Mouse (Mus musculus): ENCODE data around the gene Pkdrej. TPM values are rescaled to one million over a fixed set of nuclear protein-coding genes. Genes with fewer than 3 reads are reported as not detected.
"Not testable (repeated sequence)": the region's sequence is repeated elsewhere in the genome, so short reads cannot be mapped to it uniquely, and the experiment has no call there.

Pkdrej gene
- polyA plus RNA-seq, 1 experiment from 2014 or later, result 0.18 TPM

- no peaks in the 10 kb centered on the region for H3K27me3 ChIP-seq (ENCODE audit: control insufficient read depth, insufficient read depth, low read length)
- H3K27ac ChIP-seq (ENCODE audit: low read depth, low read length), result no peak overlapping the region
- H3K4me1 ChIP-seq (ENCODE audit: control insufficient read depth, insufficient read depth, low read length), result no peaks in the 10 kb centered on the region
- no peak overlapping the region for H3K4me2 ChIP-seq (replicated peaks; ENCODE audit: low read depth, low read length)
- H3K9me3 ChIP-seq (ENCODE audit: control insufficient read depth, low read length), result 0 out of 2 replicates have a peak, but pooled peaks cover 2% of the 10 kb centered on the region
- H3K9ac ChIP-seq (ENCODE audit: low read depth, low read length), result no peak overlapping the region
- no peak for ATAC-seq (ENCODE audit: low FRiP score, low TSS enrichment)
- no peak overlapping the region for H3K4me3 ChIP-seq (ENCODE audit: low read length)
- 87% methylated on average over 3 of the region's 3 CpGs for WGBS
- H3K36me3 ChIP-seq (ENCODE audit: control insufficient read depth, insufficient read depth, low read length), result no peaks in the 10 kb centered on the region
These were observed 37.2 kb downstream of the Pkdrej start for GRCm38 (mm10) chr15:85784341-85784740.

GRCm38 (mm10) chr15:85783146-85783545 is 38.4 kb downstream of the Pkdrej start:
- no peak overlapping the region for H3K27ac ChIP-seq (ENCODE audit: low read depth, low read length)
- no peaks in the 10 kb centered on the region for H3K4me1 ChIP-seq (ENCODE audit: control insufficient read depth, insufficient read depth, low read length)
- H3K4me2 ChIP-seq (replicated peaks; ENCODE audit: low read depth, low read length), result no peak overlapping the region
- no peak overlapping the region for H3K9ac ChIP-seq (ENCODE audit: low read depth, low read length)
- H3K9me3 ChIP-seq (ENCODE audit: control insufficient read depth, low read length), result 0 out of 2 replicates have a peak, but pooled peaks cover 2% of the 10 kb centered on the region
- no peaks in the 10 kb centered on the region for H3K27me3 ChIP-seq (ENCODE audit: control insufficient read depth, insufficient read depth, low read length)
- ATAC-seq (ENCODE audit: low FRiP score, low TSS enrichment), result no peak
- 86% methylated on average over 4 of the region's 4 CpGs for WGBS
- H3K36me3 ChIP-seq (ENCODE audit: control insufficient read depth, insufficient read depth, low read length), result no peaks in the 10 kb centered on the region
- H3K4me3 ChIP-seq (ENCODE audit: low read length), result no peak overlapping the region

GRCm38 (mm10) chr15:85778891-85779290 is 42.6 kb downstream of the Pkdrej start:
- H3K27me3 ChIP-seq (ENCODE audit: control insufficient read depth, insufficient read depth, low read length); H3K9ac ChIP-seq (ENCODE audit: low read depth, low read length); ATAC-seq (ENCODE audit: low FRiP score, low TSS enrichment); H3K4me3 ChIP-seq (ENCODE audit: low read length); H3K36me3 ChIP-seq (ENCODE audit: control insufficient read depth, insufficient read depth, low read length); H3K4me2 ChIP-seq (replicated peaks; ENCODE audit: low read depth, low read length); H3K9me3 ChIP-seq (ENCODE audit: control insufficient read depth, low read length); H3K4me1 ChIP-seq (ENCODE audit: control insufficient read depth, insufficient read depth, low read length); H3K27ac ChIP-seq (ENCODE audit: low read depth, low read length): not testable (repeated sequence)
- 88% methylated on average over 6 of the region's 6 CpGs for WGBS

GRCm38 (mm10) chr15:85776771-85777170 is 44.8 kb downstream of the Pkdrej start:
- no peaks in the 10 kb centered on the region for H3K4me1 ChIP-seq (ENCODE audit: control insufficient read depth, insufficient read depth, low read length)
- H3K36me3 ChIP-seq (ENCODE audit: control insufficient read depth, insufficient read depth, low read length), result no peaks in the 10 kb centered on the region
- no peak for ATAC-seq (ENCODE audit: low FRiP score, low TSS enrichment)
- H3K27ac ChIP-seq (ENCODE audit: low read depth, low read length), result no peak overlapping the region
- no peaks in the 10 kb centered on the region for H3K9me3 ChIP-seq (ENCODE audit: control insufficient read depth, low read length)
- no peak overlapping the region for H3K4me2 ChIP-seq (replicated peaks; ENCODE audit: low read depth, low read length)
- no peaks in the 10 kb centered on the region for H3K27me3 ChIP-seq (ENCODE audit: control insufficient read depth, insufficient read depth, low read length)
- no peak overlapping the region for H3K4me3 ChIP-seq (ENCODE audit: low read length)
- WGBS, result 85% methylated on average over 5 of the region's 5 CpGs
- no peak overlapping the region for H3K9ac ChIP-seq (ENCODE audit: low read depth, low read length)

GRCm38 (mm10) chr15:85776241-85776640 is 45.3 kb downstream of the Pkdrej start:
- no peak overlapping the region for H3K4me3 ChIP-seq (ENCODE audit: low read length)
- WGBS, result 72% methylated on average over 2 of the region's 2 CpGs
- H3K9me3 ChIP-seq (ENCODE audit: control insufficient read depth, low read length), result no peaks in the 10 kb centered on the region
- H3K4me1 ChIP-seq (ENCODE audit: control insufficient read depth, insufficient read depth, low read length), result no peaks in the 10 kb centered on the region
- H3K27me3 ChIP-seq (ENCODE audit: control insufficient read depth, insufficient read depth, low read length), result no peaks in the 10 kb centered on the region
- ATAC-seq (ENCODE audit: low FRiP score, low TSS enrichment), result no peak
- no peaks in the 10 kb centered on the region for H3K36me3 ChIP-seq (ENCODE audit: control insufficient read depth, insufficient read depth, low read length)
- H3K4me2 ChIP-seq (replicated peaks; ENCODE audit: low read depth, low read length), result no peak overlapping the region
- H3K27ac ChIP-seq (ENCODE audit: low read depth, low read length), result no peak overlapping the region
- no peak overlapping the region for H3K9ac ChIP-seq (ENCODE audit: low read depth, low read length)

GRCm38 (mm10) chr15:85775001-85775400 is 46.5 kb downstream of the Pkdrej start:
- H3K27ac ChIP-seq (ENCODE audit: low read depth, low read length), result no peak overlapping the region
- no peak overlapping the region for H3K4me2 ChIP-seq (replicated peaks; ENCODE audit: low read depth, low read length)
- no peaks in the 10 kb centered on the region for H3K9me3 ChIP-seq (ENCODE audit: control insufficient read depth, low read length)
- no peaks in the 10 kb centered on the region for H3K4me1 ChIP-seq (ENCODE audit: control insufficient read depth, insufficient read depth, low read length)
- no peaks in the 10 kb centered on the region for H3K27me3 ChIP-seq (ENCODE audit: control insufficient read depth, insufficient read depth, low read length)
- no peak overlapping the region for H3K9ac ChIP-seq (ENCODE audit: low read depth, low read length)
- no peak overlapping the region for H3K4me3 ChIP-seq (ENCODE audit: low read length)
- WGBS, result 87% methylated on average over 7 of the region's 7 CpGs
- no peaks in the 10 kb centered on the region for H3K36me3 ChIP-seq (ENCODE audit: control insufficient read depth, insufficient read depth, low read length)
- ATAC-seq (ENCODE audit: low FRiP score, low TSS enrichment), result no peak

GRCm38 (mm10) chr15:85774419-85774818 is 47.1 kb downstream of the Pkdrej start:
- Histone ChIP-seq H3K4me2 (replicated peaks; ENCODE audit: low read depth, low read length) (no peak overlapping the region), H3K4me3 (ENCODE audit: low read length) (no peak overlapping the region), H3K4me1 (ENCODE audit: control insufficient read depth, insufficient read depth, low read length) (no peaks in the 10 kb centered on the region), H3K36me3 (ENCODE audit: control insufficient read depth, insufficient read depth, low read length) (no peaks in the 10 kb centered on the region), H3K27me3 (ENCODE audit: control insufficient read depth, insufficient read depth, low read length) (no peaks in the 10 kb centered on the region), H3K9ac (ENCODE audit: low read depth, low read length) (no peak overlapping the region), H3K27ac (ENCODE audit: low read depth, low read length) (no peak overlapping the region), H3K9me3 (ENCODE audit: control insufficient read depth, low read length) (no peaks in the 10 kb centered on the region)
- WGBS, result 89% methylated on average over 9 of the region's 9 CpGs
- ATAC-seq (ENCODE audit: low FRiP score, low TSS enrichment), result no peak

GRCm38 (mm10) chr15:85772146-85772740 is 49.3 kb downstream of the Pkdrej start:
- no peaks in the 10 kb centered on the region for H3K36me3 ChIP-seq (ENCODE audit: control insufficient read depth, insufficient read depth, low read length)
- no peaks in the 10 kb centered on the region for H3K9me3 ChIP-seq (ENCODE audit: control insufficient read depth, low read length)
- no peak overlapping the region for H3K4me2 ChIP-seq (replicated peaks; ENCODE audit: low read depth, low read length)
- 0 out of 2 replicates have a peak, but pooled peaks cover 2% of the 10 kb centered on the region for H3K27me3 ChIP-seq (ENCODE audit: control insufficient read depth, insufficient read depth, low read length)
- no peak; the same call in 1 of the 2 replicates for ATAC-seq (ENCODE audit: low FRiP score, low TSS enrichment)
- 73% methylated on average over 11 of the region's 11 CpGs for WGBS
- no peak overlapping the region for H3K27ac ChIP-seq (ENCODE audit: low read depth, low read length)
- H3K4me1 ChIP-seq (ENCODE audit: control insufficient read depth, insufficient read depth, low read length), result no peaks in the 10 kb centered on the region
- no peak overlapping the region for H3K4me3 ChIP-seq (ENCODE audit: low read length)
- no peak overlapping the region for H3K9ac ChIP-seq (ENCODE audit: low read depth, low read length)

GRCm38 (mm10) chr15:85771306-85772121 is 50.0 kb downstream of the Pkdrej start:
- Histone ChIP-seq H3K9ac (ENCODE audit: low read depth, low read length) (no peak overlapping the region), H3K4me3 (ENCODE audit: low read length) (no peak overlapping the region), H3K36me3 (ENCODE audit: control insufficient read depth, insufficient read depth, low read length) (no peaks in the 10 kb centered on the region), H3K4me2 (replicated peaks; ENCODE audit: low read depth, low read length) (no peak overlapping the region), H3K4me1 (ENCODE audit: control insufficient read depth, insufficient read depth, low read length) (no peaks in the 10 kb centered on the region), H3K27ac (ENCODE audit: low read depth, low read length) (no peak overlapping the region), H3K9me3 (ENCODE audit: control insufficient read depth, low read length) (no peaks in the 10 kb centered on the region), H3K27me3 (ENCODE audit: control insufficient read depth, insufficient read depth, low read length) (0 out of 2 replicates have a peak, but pooled peaks cover 2% of the 10 kb centered on the region)
- 83% methylated on average over 17 of the region's 17 CpGs for WGBS
- no peak for ATAC-seq (ENCODE audit: low FRiP score, low TSS enrichment)

Data from kidney, embryonic 14.5 days (tissue).